Mouse (Mus musculus) liver, embryonic 18 days (tissue): ENCODE results near the gene Baiap2l2. TPM values are rescaled to one million over a fixed set of nuclear protein-coding genes. Genes with fewer than 3 reads are reported as not detected.

Experiments
- polyA plus RNA-seq: library from polyadenylated mRNA; depleted of rRNA; stranded (reverse); fragments of >200 nt; gene quantifications from 2 replicates; pipeline ENCODE4 v1.2.3, GENCODE M21; 2012; rRNA removed

Baiap2l2 gene
- polyA plus RNA-seq, result 4.3 and 4.9 TPM in 2 replicates

GRCm38 (mm10) chr15:79285399-79285798, at the start of gene Baiap2l2:
TSS of gene Baiap2l2 (minus strand) at chr15:79285537.

GRCm38 (mm10) chr15:79328058-79328938, 43.0 kb upstream of the Baiap2l2 start, which contains the start of gene Pla2g6:
TSS of gene Pla2g6 (minus strand) at chr15:79328390.

GRCm38 (mm10) chr15:79254661-79255060, 30.7 kb downstream of the Baiap2l2 start, which contains the start of gene Slc16a8:
TSS of gene Slc16a8 (minus strand) at chr15:79254761.

GRCm38 (mm10) chr15:79229058-79229821, 56.1 kb downstream of the Baiap2l2 start, which contains the start of the genes Pick1 and Gm49486:
TSS of gene Pick1 (plus strand) at chr15:79229173.
TSS of gene Gm49486 (plus strand) at chr15:79229391.

Other genes with a start within 250 kb of the Baiap2l2 start
- 0.15 and 0.18 TPM in 2 replicates for gene Galr3, start 243.7 kb downstream of the Baiap2l2 start, polyA plus RNA-seq
- gene Ankrd54, start 222.6 kb downstream of the Baiap2l2 start, polyA plus RNA-seq, result 22.1 TPM in 2 replicates
- 72.6 and 76.3 TPM in 2 replicates for gene Eif3l, start 210.4 kb downstream of the Baiap2l2 start, polyA plus RNA-seq
- 2.0 and 2.6 TPM in 2 replicates for gene Micall1, start 176.6 kb downstream of the Baiap2l2 start, polyA plus RNA-seq
- 67.7 and 70.2 TPM in 2 replicates for gene Polr2f, start 144.5 kb downstream of the Baiap2l2 start, polyA plus RNA-seq
- gene 1700088E04Rik, start 144.3 kb downstream of the Baiap2l2 start, polyA plus RNA-seq, result 0.63 and 0.97 TPM in 2 replicates
- 0.74 and 1.3 TPM in 2 replicates for gene Sox10, start 120.3 kb downstream of the Baiap2l2 start, polyA plus RNA-seq
- gene Pick1, start 56.4 kb downstream of the Baiap2l2 start, polyA plus RNA-seq, result 22.5 and 27.9 TPM in 2 replicates
- gene Gm49486, start 56.1 kb downstream of the Baiap2l2 start, polyA plus RNA-seq, result 0.17 and 0.19 TPM in 2 replicates
- 0.01 and 0.02 TPM in 2 replicates for gene Slc16a8, start 30.8 kb downstream of the Baiap2l2 start, polyA plus RNA-seq
- 22.0 and 25.6 TPM in 2 replicates for gene Pla2g6, start 42.9 kb upstream of the Baiap2l2 start, polyA plus RNA-seq
- gene Maff, start 61.1 kb upstream of the Baiap2l2 start, polyA plus RNA-seq, result 15.1 and 22.6 TPM in 2 replicates
- 10.3 and 11.8 TPM in 2 replicates for gene Tmem184b, start 118.0 kb upstream of the Baiap2l2 start, polyA plus RNA-seq
- gene Csnk1e, start 170.0 kb upstream of the Baiap2l2 start, polyA plus RNA-seq, result 12.5 and 15.1 TPM in 2 replicates
- gene Kcnj4, start 219.7 kb upstream of the Baiap2l2 start, polyA plus RNA-seq, result not detected in 2 replicates
- 4.4 and 5.1 TPM in 2 replicates for gene Kdelr3, start 230.9 kb upstream of the Baiap2l2 start, polyA plus RNA-seq